8 mouse cellular contexts compared by ENCODE assay signal in genomic region chr4:108835496-108835895, GRCm38 (mm10). TPM values are rescaled to one million over a fixed set of nuclear protein-coding genes. Genes with fewer than 3 reads are reported as not detected.
DNase-seq lines count a peak whose midpoint lies in the region; ATAC-seq and TF ChIP-seq lines count a peak whose summit lies in the region.

No protein-coding gene starts in this region.

- TF ChIP-seq CTCF in layer of hippocampus, adult 2 months (conservative IDR thresholded peaks at IDR 0.05): no peak

- no peak for DNase-seq in layer of hippocampus, adult 2 months (ENCODE audit: low spot score in 2 of 2)
- no peak for DNase-seq in layer of hippocampus, postnatal 10 days (ENCODE audit: low spot score in 2 of 2)
- DNase-seq in NIH3T3 (ENCODE audit: low read depth): peak; percentile 55
- no peak for DNase-seq in hindbrain, embryonic 14.5 days (ENCODE audit: low spot score)
- DNase-seq in layer of hippocampus, adult 11-12 months (ENCODE audit: low spot score): no peak
- DNase-seq in urinary bladder, postnatal 4 days (ENCODE audit: low spot score in 2 of 2): no peak

- H3K4me3 ChIP-seq in layer of hippocampus, adult 2 months: peak overlapping the region; percentile 93
- peak overlapping the region; percentile 92 for H3K4me3 ChIP-seq in hindbrain, embryonic 14.5 days (replicated peaks; ENCODE audit: low read length)
- peak overlapping the region; percentile 57 for H3K4me3 ChIP-seq in midbrain, embryonic 16.5 days (ENCODE audit: low read depth, low read length)

- 64% methylated on average over 3 of the region's 3 CpGs for WGBS in hindbrain, embryonic 14.5 days
- 60% methylated on average over 3 of the region's 3 CpGs for WGBS in midbrain, embryonic 16.5 days

- peak overlapping the region; percentile 98 for H3K9ac ChIP-seq in hindbrain, embryonic 14.5 days
- peak overlapping the region; percentile 70 for H3K9ac ChIP-seq in midbrain, embryonic 16.5 days (ENCODE audit: low read depth, low read length)

- no peaks in the 10 kb centered on the region for H3K9me3 ChIP-seq in hindbrain, embryonic 14.5 days (ENCODE audit: control insufficient read depth, low read length)
- H3K9me3 ChIP-seq in midbrain, embryonic 16.5 days (replicated peaks; ENCODE audit: control insufficient read depth, low read length, poor library complexity, severe bottlenecking): no peaks in the 10 kb centered on the region

- peaks cover 37% of the 10 kb centered on the region for H3K4me1 ChIP-seq in hindbrain, embryonic 14.5 days (replicated peaks; ENCODE audit: control insufficient read depth, insufficient read depth, low read length)
- H3K4me1 ChIP-seq in midbrain, embryonic 16.5 days (ENCODE audit: control insufficient read depth, insufficient read depth, low read length): peaks cover 36% of the 10 kb centered on the region

- peak overlapping the region; percentile 89 for H3K4me2 ChIP-seq in hindbrain, embryonic 14.5 days (replicated peaks)
- H3K4me2 ChIP-seq in midbrain, embryonic 16.5 days (ENCODE audit: low read length): peak overlapping the region; percentile 83

- H3K27ac ChIP-seq in layer of hippocampus, adult 2 months: peak overlapping the region; percentile 99; the same call in 1 of the 2 replicates
- no peak overlapping the region; the same call in 1 of the 2 replicates for H3K27ac ChIP-seq in hindbrain, embryonic 14.5 days
- peak overlapping the region; percentile 93; the same call in 1 of the 2 replicates for H3K27ac ChIP-seq in midbrain, embryonic 16.5 days (ENCODE audit: low read length)

- H3K36me3 ChIP-seq in hindbrain, embryonic 14.5 days (replicated peaks; ENCODE audit: control insufficient read depth, insufficient read depth): no peaks in the 10 kb centered on the region
- H3K36me3 ChIP-seq in midbrain, embryonic 16.5 days (ENCODE audit: control insufficient read depth, insufficient read depth, low read length): 0 out of 2 replicates have a peak, but pooled peaks cover under 1% of the 10 kb centered on the region

- ATAC-seq in hindbrain, embryonic 14.5 days (ENCODE audit: low FRiP score): no peak
- no peak for ATAC-seq in midbrain, embryonic 16.5 days
- ATAC-seq in megakaryocyte progenitor cell, adult 5-6 weeks (replicated peaks; ENCODE audit: poor library complexity): no peak

- no peaks in the 10 kb centered on the region for H3K27me3 ChIP-seq in hindbrain, embryonic 14.5 days (ENCODE audit: control insufficient read depth, insufficient read depth, low read length)
- no peaks in the 10 kb centered on the region for H3K27me3 ChIP-seq in midbrain, embryonic 16.5 days (ENCODE audit: control insufficient read depth, insufficient read depth, low read depth, low read length)

RNA-seq across cellular contexts. Expression of gene Txndc12, which starts 1.1 kb away (rescaled TPM):
- 10 to 100 TPM; 32.3 to 33.8 TPM for total RNA-seq in layer of hippocampus, adult 2 months (2021)
- 10 to 100 TPM; 45.2 to 45.9 TPM for total RNA-seq in layer of hippocampus, postnatal 10 days (2021)
- polyA plus RNA-seq in hindbrain, embryonic 14.5 days (2014; fragmentation: Nextera tagmentation; extraction: Ambion mirVana): 73.6 and 77.4 TPM in 2 replicates
- 66.3 and 69.0 TPM in 2 replicates for polyA plus RNA-seq in midbrain, embryonic 16.5 days (2015; fragmentation: Nextera tagmentation; extraction: Ambion mirVana)
- 74.7 and 75.3 TPM in 2 replicates for total RNA-seq in megakaryocyte progenitor cell, adult 5-6 weeks (2015)
- 87.4 and 88.7 TPM in 2 replicates for total RNA-seq in megakaryocyte progenitor cell, adult 5-6 weeks (2017)

RNA-seq across cellular contexts. Expression of gene Btf3l4, which starts 2.1 kb away (rescaled TPM):
- 10 to 100 TPM; 87.9 to 89.4 TPM for total RNA-seq in layer of hippocampus, adult 2 months (2021)
- total RNA-seq in layer of hippocampus, postnatal 10 days (2021): 100 to 1,000 TPM in 1 of 2 experiments, 10 to 100 TPM in 1; 94.1 to 117 TPM
- 187 and 191 TPM in 2 replicates for polyA plus RNA-seq in hindbrain, embryonic 14.5 days (2014; fragmentation: Nextera tagmentation; extraction: Ambion mirVana)
- 177 and 189 TPM in 2 replicates for polyA plus RNA-seq in midbrain, embryonic 16.5 days (2015; fragmentation: Nextera tagmentation; extraction: Ambion mirVana)
- total RNA-seq in megakaryocyte progenitor cell, adult 5-6 weeks (2015): 92.8 and 111 TPM in 2 replicates
- total RNA-seq in megakaryocyte progenitor cell, adult 5-6 weeks (2017): 68.1 and 77.3 TPM in 2 replicates

RNA-seq across cellular contexts. Expression of gene Kti12, which starts 12.1 kb away (rescaled TPM):
- total RNA-seq in layer of hippocampus, adult 2 months (2021): 10 to 100 TPM; 18.1 to 18.9 TPM
- 10 to 100 TPM; 17.8 to 20.6 TPM for total RNA-seq in layer of hippocampus, postnatal 10 days (2021)
- 25.5 and 25.9 TPM in 2 replicates for polyA plus RNA-seq in hindbrain, embryonic 14.5 days (2014; fragmentation: Nextera tagmentation; extraction: Ambion mirVana)
- 22.4 and 23.6 TPM in 2 replicates for polyA plus RNA-seq in midbrain, embryonic 16.5 days (2015; fragmentation: Nextera tagmentation; extraction: Ambion mirVana)
- total RNA-seq in megakaryocyte progenitor cell, adult 5-6 weeks (2015): 43.7 and 55.5 TPM in 2 replicates
- total RNA-seq in megakaryocyte progenitor cell, adult 5-6 weeks (2017): 28.8 and 29.2 TPM in 2 replicates

RNA-seq across cellular contexts. Expression of gene A730015C16Rik, which starts 12.9 kb away (rescaled TPM):
- not detected for total RNA-seq in layer of hippocampus, adult 2 months (2021)
- under 1 TPM in 1 of 2 experiments, not detected in 1; 0.36 TPM for total RNA-seq in layer of hippocampus, postnatal 10 days (2021)
- polyA plus RNA-seq in hindbrain, embryonic 14.5 days (2014; fragmentation: Nextera tagmentation; extraction: Ambion mirVana): 0.87 and 1.2 TPM in 2 replicates
- polyA plus RNA-seq in midbrain, embryonic 16.5 days (2015; fragmentation: Nextera tagmentation; extraction: Ambion mirVana): 0.79 and 1.1 TPM in 2 replicates
- 0.22 and 0.46 TPM in 2 replicates for total RNA-seq in megakaryocyte progenitor cell, adult 5-6 weeks (2015)
- 0.37 and 0.71 TPM in 2 replicates for total RNA-seq in megakaryocyte progenitor cell, adult 5-6 weeks (2017)

RNA-seq across cellular contexts. Expression of gene Rab3b, which starts 43.4 kb away (rescaled TPM):
- 10 to 100 TPM; 46.2 to 48.3 TPM for total RNA-seq in layer of hippocampus, adult 2 months (2021)
- total RNA-seq in layer of hippocampus, postnatal 10 days (2021): 10 to 100 TPM; 85.5 to 89.5 TPM
- polyA plus RNA-seq in hindbrain, embryonic 14.5 days (2014; fragmentation: Nextera tagmentation; extraction: Ambion mirVana): 187 and 200 TPM in 2 replicates
- polyA plus RNA-seq in midbrain, embryonic 16.5 days (2015; fragmentation: Nextera tagmentation; extraction: Ambion mirVana): 155 and 204 TPM in 2 replicates
- total RNA-seq in megakaryocyte progenitor cell, adult 5-6 weeks (2015): 0.30 TPM in 1 of 2 replicates, not detected in the other
- not detected in 2 replicates for total RNA-seq in megakaryocyte progenitor cell, adult 5-6 weeks (2017)
